8 mouse cellular contexts compared by ENCODE assay signal in the genomic region with DNA sequence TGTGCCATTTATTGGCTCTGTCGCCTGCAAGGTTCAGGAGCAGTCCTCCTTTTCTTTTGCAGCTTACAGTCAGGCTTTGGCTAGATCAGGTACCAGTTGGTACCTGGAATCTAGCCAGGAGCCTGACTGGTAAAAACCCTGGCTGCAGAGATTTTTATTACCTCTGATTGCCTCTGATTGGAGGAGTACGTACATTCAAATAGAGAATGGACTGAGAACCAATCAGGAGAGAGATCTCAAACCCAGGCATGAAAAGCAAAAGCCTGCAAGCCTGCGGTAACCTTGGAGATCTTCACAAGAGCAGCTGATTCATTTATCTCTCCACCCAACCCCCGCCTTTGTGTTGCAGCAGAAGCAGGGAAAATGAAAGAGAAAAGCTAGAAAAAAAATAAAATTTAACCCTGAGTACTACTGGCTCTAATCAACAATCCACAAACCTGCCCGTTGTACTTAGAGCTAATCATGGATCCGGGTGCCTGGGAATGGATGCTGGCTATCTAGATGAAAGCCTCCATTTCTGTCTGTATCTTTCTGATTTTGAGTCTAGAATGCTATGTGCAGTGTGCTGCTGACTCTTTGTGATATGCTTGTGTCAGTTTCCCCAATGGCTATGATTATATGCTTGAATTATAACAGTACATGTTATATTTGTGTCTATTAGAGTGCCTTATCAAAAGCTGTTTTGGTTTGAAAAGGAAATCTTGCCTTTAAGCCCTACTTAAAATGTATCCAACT.
DNase-seq lines count a peak whose midpoint lies in the region; ATAC-seq and TF ChIP-seq lines count a peak whose summit lies in the region.

No protein-coding gene starts in this region.

- peak; percentile 92 for ATAC-seq in lung, embryonic 14.5 days (ENCODE audit: insufficient read depth)
- ATAC-seq in forebrain, embryonic 12.5 days (ENCODE audit: low FRiP score): peak; percentile 98

- intact Hi-C loops in gastrocnemius, adult 2 months (cut with DNase I): no loop called here

- H3K27me3 ChIP-seq in lung, embryonic 14.5 days (ENCODE audit: insufficient read depth, low read length): no peaks in the 10 kb centered on the region
- no peaks in the 10 kb centered on the region for H3K27me3 ChIP-seq in forebrain, embryonic 12.5 days

- no peaks in the 10 kb centered on the region for H3K36me3 ChIP-seq in lung, embryonic 14.5 days (ENCODE audit: insufficient read depth)
- no peaks in the 10 kb centered on the region for H3K36me3 ChIP-seq in forebrain, embryonic 12.5 days (replicated peaks)

- 40% methylated on average over 6 of the region's 6 CpGs for WGBS in lung, embryonic 14.5 days
- 45% methylated on average over 6 of the region's 6 CpGs for WGBS in lung, adult 2 months
- 39% methylated on average over 6 of the region's 6 CpGs for WGBS in forebrain, embryonic 12.5 days

- TF ChIP-seq POLR2A in lung, adult 2 months (IDR thresholded peaks at IDR 0.05; ENCODE audit: borderline replicate concordance, extremely low read depth, low read depth, low read length): no peak

- peak; percentile 61 for DNase-seq in lung, embryonic 14.5 days
- DNase-seq in lung, adult 2 months: no peak
- DNase-seq in layer of hippocampus, adult 11-12 months (ENCODE audit: low spot score): peak; percentile 73
- peak; percentile 19 for DNase-seq in lung, postnatal 25 days (ENCODE audit: low spot score)
- DNase-seq in right cerebral cortex, postnatal 4 days: peak; percentile 30
- DNase-seq in gastrocnemius, adult 2 months: no peak
- no peak for DNase-seq in gastrocnemius, postnatal 10 days

- H3K27ac ChIP-seq in lung, embryonic 14.5 days (ENCODE audit: low read depth): no peak overlapping the region
- peak overlapping the region; percentile 90 for H3K27ac ChIP-seq in forebrain, embryonic 12.5 days
- no peak overlapping the region for H3K27ac ChIP-seq in gastrocnemius, adult 2 months

- no peak for TF ChIP-seq CTCF in lung, embryonic 14.5 days (IDR thresholded peaks at IDR 0.05; ENCODE audit: low read depth)
- TF ChIP-seq CTCF in lung, adult 2 months (IDR thresholded peaks at IDR 0.05; ENCODE audit: insufficient read depth, low read length): no peak
- no peak for TF ChIP-seq CTCF in gastrocnemius, adult 2 months (IDR thresholded peaks at IDR 0.05)

- no peak overlapping the region for H3K4me3 ChIP-seq in lung, embryonic 14.5 days (ENCODE audit: low read depth, low read length)
- no peak overlapping the region for H3K4me3 ChIP-seq in lung, adult 2 months (replicated peaks; ENCODE audit: extremely low read depth, low read depth, low read length)
- H3K4me3 ChIP-seq in forebrain, embryonic 12.5 days (replicated peaks): no peak overlapping the region; the same call in 1 of the 2 replicates
- H3K4me3 ChIP-seq in gastrocnemius, adult 2 months: no peak overlapping the region

- no peak overlapping the region for H3K9ac ChIP-seq in lung, embryonic 14.5 days
- no peak overlapping the region for H3K9ac ChIP-seq in forebrain, embryonic 12.5 days

- H3K4me2 ChIP-seq in lung, embryonic 14.5 days: no peak overlapping the region
- peak overlapping the region; percentile 38 for H3K4me2 ChIP-seq in forebrain, embryonic 12.5 days

- H3K9me3 ChIP-seq in lung, embryonic 14.5 days (ENCODE audit: low read depth, low read length): no peaks in the 10 kb centered on the region
- H3K9me3 ChIP-seq in forebrain, embryonic 12.5 days: 0 out of 2 replicates have a peak, but pooled peaks cover 7% of the 10 kb centered on the region

- H3K4me1 ChIP-seq in lung, embryonic 14.5 days (ENCODE audit: insufficient read depth): no peaks in the 10 kb centered on the region
- no peaks in the 10 kb centered on the region for H3K4me1 ChIP-seq in lung, adult 2 months (ENCODE audit: control insufficient read depth, insufficient read depth, low read length)
- H3K4me1 ChIP-seq in forebrain, embryonic 12.5 days: no peaks in the 10 kb centered on the region

Comparison
In these comparisons a context has a peak if more than half of its experiments do, and no peak if none do; other contexts are left out.
1. DNase-seq: peak in lung, embryonic 14.5 days (single experiment), layer of hippocampus, adult 11-12 months (single experiment), lung, postnatal 25 days (single experiment) and right cerebral cortex, postnatal 4 days (single experiment); none in lung, adult 2 months (single experiment), gastrocnemius, adult 2 months (single experiment) and gastrocnemius, postnatal 10 days (single experiment).